1 mouse cellular context compared by ENCODE assay signal in genomic region chr11:96830539-96831216, GRCm38 (mm10).
TF ChIP-seq lines count a peak whose summit lies in the region.

No protein-coding gene starts in this region.

TF ChIP-seq in CH12.LX, 34 proteins besides CTCF, POLR2A, EP300 and RAD21 (continued from another document):
- no peak for TF ChIP-seq TCF12 (IDR thresholded peaks at IDR 0.05; ENCODE audit: low read depth, low read length)
- TF ChIP-seq HCFC1 (IDR thresholded peaks at IDR 0.05; ENCODE audit: low read depth, low read length), result no peak
